Mouse (Mus musculus): ENCODE data around the gene Farsb. TPM values are rescaled to one million over a fixed set of nuclear protein-coding genes. Genes with fewer than 3 reads are reported as not detected.
"Not testable (repeated sequence)": the region's sequence is repeated elsewhere in the genome, so short reads cannot be mapped to it uniquely, and the experiment has no call there.

Farsb gene
- total RNA-seq (2021), result 10 to 100 TPM; 52.5 to 54.5 TPM

- peak; percentile 94 for DNase-seq
Measured at GRCm38 (mm10) chr1:78488752-78489492, at the start of gene Farsb. Gene Farsb (minus strand): TSS chr1:78488897.

- DNase-seq, result no peak
Measured at GRCm38 (mm10) chr1:78538396-78538795, 49.7 kb upstream of the Farsb start.

- peak; percentile 51 for DNase-seq
Measured at GRCm38 (mm10) chr1:78537494-78538010, 48.9 kb upstream of the Farsb start.

GRCm38 (mm10) chr1:78536310-78537164 is 47.8 kb upstream of the Farsb start:
- DNase-seq, result peak; percentile 88

GRCm38 (mm10) chr1:78534428-78535150 is 45.9 kb upstream of the Farsb start:
- DNase-seq, result no peak

- DNase-seq, result no peak
Measured at GRCm38 (mm10) chr1:78532184-78532800, 43.6 kb upstream of the Farsb start.

GRCm38 (mm10) chr1:78530500-78531215 is 42.0 kb upstream of the Farsb start:
- DNase-seq, result no peak

- no peak for DNase-seq
Measured at GRCm38 (mm10) chr1:78529011-78529410, 40.3 kb upstream of the Farsb start.

- no peak for DNase-seq
Measured at GRCm38 (mm10) chr1:78528356-78528755, 39.7 kb upstream of the Farsb start.

GRCm38 (mm10) chr1:78525189-78525886 is 36.6 kb upstream of the Farsb start:
- DNase-seq, result peak; percentile 74

- DNase-seq, result no peak
Measured at GRCm38 (mm10) chr1:78518907-78519306, 30.2 kb upstream of the Farsb start.

GRCm38 (mm10) chr1:78512756-78513155 is 24.1 kb upstream of the Farsb start:
- no peak for DNase-seq

GRCm38 (mm10) chr1:78511621-78512160 is 23.0 kb upstream of the Farsb start, which contains the start of gene BC035947:
Gene BC035947 (minus strand): TSS chr1:78512158.
- DNase-seq, result peak; percentile 33

- no peak for DNase-seq
Measured at GRCm38 (mm10) chr1:78510862-78511261, 22.2 kb upstream of the Farsb start, which contains the start of gene Mogat1. Gene Mogat1 (plus strand): TSS chr1:78510991.

GRCm38 (mm10) chr1:78507137-78507536 is 18.4 kb upstream of the Farsb start:
- DNase-seq, result no peak

- no peak for DNase-seq
Measured at GRCm38 (mm10) chr1:78502527-78502926, 13.8 kb upstream of the Farsb start.

- not testable (repeated sequence) for DNase-seq
Measured at GRCm38 (mm10) chr1:78501856-78502255, 13.2 kb upstream of the Farsb start.

GRCm38 (mm10) chr1:78501036-78501435 is 12.3 kb upstream of the Farsb start:
- no peak for DNase-seq

GRCm38 (mm10) chr1:78490143-78490542 is 1.4 kb upstream of the Farsb start:
- DNase-seq, result no peak

- no peak for DNase-seq
Measured at GRCm38 (mm10) chr1:78488427-78488751, 308 bp downstream of the Farsb start.

- no peak for DNase-seq
Measured at GRCm38 (mm10) chr1:78484361-78484760, 4.3 kb downstream of the Farsb start.
